Mouse (Mus musculus): ENCODE results near the gene Cacna2d1. TPM values are rescaled to one million over a fixed set of nuclear protein-coding genes. Genes with fewer than 3 reads are reported as not detected.

Gene Cacna2d1
- polyA plus RNA-seq (2016; fragmentation: Nextera tagmentation; extraction: Ambion mirVana): 38.6 and 43.1 TPM in 2 replicates

- Histone ChIP-seq H3K27me3 (peaks cover 45% of the 10 kb centered on the region), H3K9ac (replicated peaks) (peak within 1 kb of the TSS; percentile 87)
Measured at GRCm38 (mm10) chr5:15934376-15935233, at the start of gene Cacna2d1. TSS of gene Cacna2d1 (plus strand) at chr5:15934691.

GRCm38 (mm10) chr5:15895098-15895497 lies 39.4 kb upstream of the Cacna2d1 start:
- ATAC-seq (ENCODE audit: low FRiP score, low read depth): no peak
- H3K4me3 ChIP-seq: no peak overlapping the region
- no peak overlapping the region for H3K27ac ChIP-seq (replicated peaks)
- no peak overlapping the region for H3K9ac ChIP-seq (replicated peaks)
- no peaks in the 10 kb centered on the region for H3K9me3 ChIP-seq
- no peak overlapping the region for H3K4me2 ChIP-seq (replicated peaks)
- no peaks in the 10 kb centered on the region for H3K36me3 ChIP-seq
- no peaks in the 10 kb centered on the region for H3K27me3 ChIP-seq
- H3K4me1 ChIP-seq: no peaks in the 10 kb centered on the region
- WGBS: 61% methylated on average over 2 of the region's 2 CpGs

More at GRCm38 (mm10) chr5:15934376-15935233, at the start of gene Cacna2d1:
- H3K27ac ChIP-seq (replicated peaks): peak within 1 kb of the TSS; percentile 96
- H3K36me3 ChIP-seq: no peaks in the 10 kb centered on the region
- under 1% methylated on average over 90 of the region's 120 CpGs for WGBS
- peak; percentile 89 for ATAC-seq (ENCODE audit: low FRiP score, low read depth)
- H3K9me3 ChIP-seq: no peaks in the 10 kb centered on the region
- H3K4me1 ChIP-seq: peaks cover 10% of the 10 kb centered on the region
- H3K4me3 ChIP-seq: peak within 1 kb of the TSS; percentile 62
- H3K4me2 ChIP-seq (replicated peaks): peak within 1 kb of the TSS; percentile 73

- Histone ChIP-seq H3K4me2 (replicated peaks) (no peak overlapping the region), H3K4me3 (no peak overlapping the region), H3K4me1 (no peaks in the 10 kb centered on the region), H3K27ac (replicated peaks) (no peak overlapping the region), H3K9ac (replicated peaks) (no peak overlapping the region), H3K9me3 (no peaks in the 10 kb centered on the region), H3K36me3 (no peaks in the 10 kb centered on the region), H3K27me3 (no peaks in the 10 kb centered on the region)
- ATAC-seq (ENCODE audit: low FRiP score, low read depth): no peak
- WGBS: 78% methylated on average over 3 of the region's 3 CpGs
Measured at GRCm38 (mm10) chr5:15896706-15897105, 37.8 kb upstream of the Cacna2d1 start.

GRCm38 (mm10) chr5:15906446-15906845 lies 28.0 kb upstream of the Cacna2d1 start:
- no peak for ATAC-seq (ENCODE audit: low FRiP score, low read depth)
- no peak overlapping the region for H3K9ac ChIP-seq (replicated peaks)
- no peak overlapping the region for H3K4me3 ChIP-seq
- H3K4me2 ChIP-seq (replicated peaks): no peak overlapping the region
- no peaks in the 10 kb centered on the region; the same call in 1 of the 2 replicates for H3K27me3 ChIP-seq
- no peaks in the 10 kb centered on the region for H3K4me1 ChIP-seq
- WGBS: 60% methylated on average over 3 of the region's 3 CpGs
- H3K36me3 ChIP-seq: no peaks in the 10 kb centered on the region
- H3K27ac ChIP-seq (replicated peaks): no peak overlapping the region
- no peaks in the 10 kb centered on the region for H3K9me3 ChIP-seq

GRCm38 (mm10) chr5:15914931-15915330 lies 19.6 kb upstream of the Cacna2d1 start:
- 88% methylated on average over 1 of the region's 1 CpGs for WGBS
- H3K27ac ChIP-seq (replicated peaks): no peak overlapping the region

GRCm38 (mm10) chr5:15928506-15928905 lies 6.0 kb upstream of the Cacna2d1 start:
- H3K9me3 ChIP-seq: no peaks in the 10 kb centered on the region
- H3K36me3 ChIP-seq: no peaks in the 10 kb centered on the region
- no peak overlapping the region for H3K4me2 ChIP-seq (replicated peaks)
- no peak overlapping the region for H3K4me3 ChIP-seq
- no peak overlapping the region for H3K27ac ChIP-seq (replicated peaks)
- H3K9ac ChIP-seq (replicated peaks): no peak overlapping the region
- WGBS: 50% methylated on average over 6 of the region's 6 CpGs
- no peak for ATAC-seq (ENCODE audit: low FRiP score, low read depth)
- H3K4me1 ChIP-seq: no peaks in the 10 kb centered on the region
- peaks cover 34% of the 10 kb centered on the region for H3K27me3 ChIP-seq

More at GRCm38 (mm10) chr5:15914931-15915330, 19.6 kb upstream of the Cacna2d1 start:
- no peak overlapping the region for H3K9ac ChIP-seq (replicated peaks)
- no peaks in the 10 kb centered on the region for H3K9me3 ChIP-seq
- H3K4me1 ChIP-seq: no peaks in the 10 kb centered on the region
- no peaks in the 10 kb centered on the region for H3K27me3 ChIP-seq
- no peak overlapping the region for H3K4me2 ChIP-seq (replicated peaks)
- H3K36me3 ChIP-seq: no peaks in the 10 kb centered on the region
- ATAC-seq (ENCODE audit: low FRiP score, low read depth): no peak
- no peak overlapping the region for H3K4me3 ChIP-seq

- ATAC-seq (ENCODE audit: low FRiP score, low read depth): no peak
- Histone ChIP-seq H3K9ac (replicated peaks) (no peak overlapping the region), H3K9me3 (no peaks in the 10 kb centered on the region), H3K36me3 (no peaks in the 10 kb centered on the region), H3K27ac (replicated peaks) (peak overlapping the region; percentile 96), H3K27me3 (peaks cover 48% of the 10 kb centered on the region), H3K4me3 (peak overlapping the region; percentile 62; the same call in 1 of the 2 replicates), H3K4me1 (peaks cover 10% of the 10 kb centered on the region), H3K4me2 (replicated peaks) (peak overlapping the region; percentile 73)
- WGBS: 3% methylated on average over 6 of the region's 6 CpGs
Measured at GRCm38 (mm10) chr5:15933017-15933416, 1.5 kb upstream of the Cacna2d1 start.

GRCm38 (mm10) chr5:15933581-15934375 lies 713 bp upstream of the Cacna2d1 start:
- Histone ChIP-seq H3K9ac (replicated peaks) (peak overlapping the region; percentile 87), H3K4me3 (peak overlapping the region; percentile 62), H3K27ac (replicated peaks) (peak overlapping the region; percentile 96), H3K4me1 (peaks cover 10% of the 10 kb centered on the region), H3K4me2 (replicated peaks) (peak overlapping the region; percentile 73), H3K9me3 (no peaks in the 10 kb centered on the region), H3K27me3 (peaks cover 45% of the 10 kb centered on the region), H3K36me3 (no peaks in the 10 kb centered on the region)
- ATAC-seq (ENCODE audit: low FRiP score, low read depth): peak; percentile 20
- 1% methylated on average over 17 of the region's 17 CpGs for WGBS

- peaks cover 43% of the 10 kb centered on the region for H3K27me3 ChIP-seq
Measured at GRCm38 (mm10) chr5:15935234-15935728, 790 bp downstream of the Cacna2d1 start.

GRCm38 (mm10) chr5:15935831-15936710 lies 1.6 kb downstream of the Cacna2d1 start:
- no peaks in the 10 kb centered on the region for H3K9me3 ChIP-seq
- H3K4me1 ChIP-seq: peaks cover 12% of the 10 kb centered on the region
- peak overlapping the region; percentile 96 for H3K27ac ChIP-seq (replicated peaks)
- WGBS: 20% methylated on average over 14 of the region's 14 CpGs
- no peak for ATAC-seq (ENCODE audit: low FRiP score, low read depth)
- no peaks in the 10 kb centered on the region for H3K36me3 ChIP-seq
- peak overlapping the region; percentile 62 for H3K4me3 ChIP-seq
- H3K9ac ChIP-seq (replicated peaks): peak overlapping the region; percentile 87
- H3K27me3 ChIP-seq: peaks cover 43% of the 10 kb centered on the region
- H3K4me2 ChIP-seq (replicated peaks): peak overlapping the region; percentile 73

More at GRCm38 (mm10) chr5:15935234-15935728, 790 bp downstream of the Cacna2d1 start:
- ATAC-seq (ENCODE audit: low FRiP score, low read depth): peak; percentile 13; the same call in 1 of the 2 replicates
- no peaks in the 10 kb centered on the region for H3K36me3 ChIP-seq
- H3K9me3 ChIP-seq: no peaks in the 10 kb centered on the region
- peak overlapping the region; percentile 62 for H3K4me3 ChIP-seq
- WGBS: 1% methylated on average over 27 of the region's 27 CpGs
- peak overlapping the region; percentile 87 for H3K9ac ChIP-seq (replicated peaks)
- H3K27ac ChIP-seq (replicated peaks): peak overlapping the region; percentile 96
- peak overlapping the region; percentile 73 for H3K4me2 ChIP-seq (replicated peaks)
- peaks cover 10% of the 10 kb centered on the region for H3K4me1 ChIP-seq

GRCm38 (mm10) chr5:15941191-15941725 lies 6.8 kb downstream of the Cacna2d1 start:
- H3K4me2 ChIP-seq (replicated peaks): no peak overlapping the region
- peaks cover 26% of the 10 kb centered on the region for H3K27me3 ChIP-seq
- 54% methylated on average over 6 of the region's 6 CpGs for WGBS
- H3K9ac ChIP-seq (replicated peaks): no peak overlapping the region
- H3K4me1 ChIP-seq: peaks cover 3% of the 10 kb centered on the region; the same call in 1 of the 2 replicates
- H3K36me3 ChIP-seq: no peaks in the 10 kb centered on the region
- H3K4me3 ChIP-seq: no peak overlapping the region
- no peak for ATAC-seq (ENCODE audit: low FRiP score, low read depth)
- H3K9me3 ChIP-seq: no peaks in the 10 kb centered on the region
- no peak overlapping the region for H3K27ac ChIP-seq (replicated peaks)

Data from midbrain, embryonic 12.5 days (tissue).